Mouse (Mus musculus) kidney, embryonic 15.5 days (tissue): Measurements from ENCODE around the gene Nbeal1. TPM values are rescaled to one million over a fixed set of nuclear protein-coding genes. Genes with fewer than 3 reads are reported as not detected.
A peak's percentile ranks its signal among the peaks of the same experiment; 100 is the strongest.

Source experiments
- ATAC-seq: fragments of 200-750 bp; cut with Nextera tagmentation; replicated peaks from 2 replicates; pipeline ENCODE4 v1.8.0; 2017; ENCODE audit warnings: moderate TSS enrichment; ENCODE audit not compliant: low FRiP score
- H3K27ac ChIP-seq: fragments of 300-500 bp; sonication (generic); 2 replicates; pipeline ENCODE4 v1.5.1; 2015; ENCODE audit warnings: mild to moderate bottlenecking, inconsistent platforms
- H3K27me3 ChIP-seq: fragments of 300-500 bp; sonication (generic); 2 replicates; pipeline ENCODE4 v1.6.1; 2015; ENCODE audit warnings: inconsistent platforms
- H3K36me3 ChIP-seq: fragments of 300-500 bp; sonication (generic); 2 replicates; pipeline ENCODE4 v1.6.1; 2015; ENCODE audit warnings: inconsistent platforms
- H3K4me1 ChIP-seq: fragments of 300-500 bp; sonication (generic); 2 replicates; pipeline ENCODE4 v1.6.1; 2015; ENCODE audit warnings: inconsistent platforms
- H3K4me2 ChIP-seq: fragments of 300-500 bp; sonication (generic); 2 replicates; pipeline ENCODE4 v1.6.1; 2015; ENCODE audit warnings: moderate library complexity, mild to moderate bottlenecking, inconsistent platforms
- H3K4me3 ChIP-seq: fragments of 300-500 bp; sonication (generic); replicated peaks from 2 replicates; pipeline ENCODE4 v1.5.1; 2015; ENCODE audit warnings: mild to moderate bottlenecking, inconsistent platforms
- H3K9ac ChIP-seq: fragments of 300-500 bp; sonication (generic); 2 replicates; pipeline ENCODE4 v1.6.1; 2015; ENCODE audit warnings: mild to moderate bottlenecking, inconsistent platforms
- H3K9me3 ChIP-seq: fragments of 300-500 bp; sonication (generic); replicated peaks from 2 replicates; pipeline ENCODE4 v1.6.1; 2016; ENCODE audit warnings: inconsistent platforms
- WGBS: fragments of 180-500 bp; shearing (Covaris S2); methylation state at CpG from one replicate; pipeline ENCODE4 v1.1.7; 2015; ENCODE audit warnings: mixed read lengths; 5-methylcytosine and 5-hydroxymethylcytosine counted together
- polyA plus RNA-seq: library from polyadenylated mRNA; unstranded; fragments of >200 nt; fragmentation: Nextera tagmentation; extraction: Ambion mirVana; gene quantifications from 2 replicates; pipeline ENCODE4 v1.2.1, GENCODE M21; 2015

Nbeal1 gene
- polyA plus RNA-seq, 1 experiment from 2014 or later = 7.9 TPM

DNA sequence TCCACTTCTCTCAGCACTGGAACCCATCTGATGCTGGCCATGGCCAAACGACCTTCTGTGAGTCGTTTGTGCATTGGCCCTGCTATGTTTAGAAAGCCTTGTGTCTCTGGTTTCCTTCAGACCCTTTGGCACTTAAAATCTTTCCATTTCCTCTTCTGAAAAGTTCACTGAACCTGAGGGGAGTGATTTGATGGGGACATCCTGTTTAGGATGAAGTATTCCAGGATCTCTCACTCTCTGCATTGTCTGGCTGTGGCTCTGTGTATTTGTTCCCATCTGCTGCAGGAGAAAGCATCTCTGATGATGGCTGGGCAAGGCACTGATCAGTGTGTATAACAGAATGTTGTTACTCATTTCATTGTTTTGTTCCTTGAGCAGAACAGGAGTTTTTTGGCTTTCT lies 165.3 kb downstream of the Nbeal1 start:
- Histone ChIP-seq H3K4me1 (peaks cover 15% of the 10 kb centered on the region), H3K36me3 (peaks cover 10% of the 10 kb centered on the region), H3K4me2 (no peak overlapping the region), H3K9me3 (peaks cover 10% of the 10 kb centered on the region), H3K9ac (no peak overlapping the region), H3K27me3 (no peaks in the 10 kb centered on the region), H3K27ac (0 out of 2 replicates have a peak overlapping the region, but pooled peaks have one; percentile 52), H3K4me3 (no peak overlapping the region)
- no peak for ATAC-seq
- WGBS = 50% methylated on average over 2 of the region's 2 CpGs

DNA sequence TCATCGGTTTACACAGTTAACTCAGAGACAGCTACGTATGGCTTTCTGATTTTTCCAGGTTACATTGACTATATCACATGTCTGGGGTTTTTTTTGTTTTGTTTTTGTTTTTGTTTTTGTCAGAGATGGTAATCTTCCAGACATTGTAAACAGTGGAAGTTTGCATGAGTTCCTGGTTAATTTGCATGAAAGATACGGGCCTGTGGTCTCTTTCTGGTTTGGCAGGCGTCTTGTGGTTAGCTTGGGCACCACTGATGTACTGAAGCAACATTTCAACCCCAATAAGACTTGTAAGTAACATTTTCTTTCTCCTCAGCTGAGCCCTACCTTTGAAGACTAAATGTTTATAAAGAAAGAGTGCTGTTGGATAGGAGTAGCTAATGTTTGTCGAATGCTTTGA lies 172.4 kb downstream of the Nbeal1 start:
- WGBS = 92% methylated on average over 5 of the region's 5 CpGs
- H3K27me3 ChIP-seq = no peaks in the 10 kb centered on the region
- H3K36me3 ChIP-seq = peaks cover 46% of the 10 kb centered on the region
- no peak overlapping the region for H3K27ac ChIP-seq
- H3K4me1 ChIP-seq = no peaks in the 10 kb centered on the region
- no peak overlapping the region for H3K9ac ChIP-seq
- no peak for ATAC-seq
- H3K4me2 ChIP-seq = no peak overlapping the region
- no peak overlapping the region for H3K4me3 ChIP-seq
- peaks cover 10% of the 10 kb centered on the region for H3K9me3 ChIP-seq

DNA sequence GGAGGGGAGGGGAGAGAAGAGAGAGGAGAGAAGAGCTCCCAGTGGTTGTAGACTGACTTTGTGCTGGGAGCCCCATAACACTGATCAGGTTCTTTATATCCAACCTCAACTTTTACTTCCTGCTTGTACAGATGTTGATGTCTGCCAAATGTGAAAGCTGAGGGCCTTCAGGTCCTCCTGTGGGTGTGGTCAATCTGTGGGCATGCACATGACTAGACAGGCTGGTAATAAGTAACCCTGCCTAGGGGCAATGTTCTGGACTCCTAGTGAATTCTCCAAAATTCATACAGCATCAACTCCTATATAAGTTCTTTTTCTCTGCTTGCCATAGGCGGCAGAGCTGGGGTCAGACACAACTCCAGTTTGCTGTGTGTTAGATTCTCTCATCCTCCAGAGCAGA lies 181.2 kb downstream of the Nbeal1 start:
- peaks cover 42% of the 10 kb centered on the region for H3K36me3 ChIP-seq
- H3K9me3 ChIP-seq = no peaks in the 10 kb centered on the region
- H3K4me3 ChIP-seq = no peak overlapping the region
- H3K4me1 ChIP-seq = no peaks in the 10 kb centered on the region
- H3K4me2 ChIP-seq = no peak overlapping the region
- WGBS = 94% methylated on average over 1 of the region's 1 CpGs
- no peak for ATAC-seq
- no peak overlapping the region for H3K9ac ChIP-seq
- no peaks in the 10 kb centered on the region for H3K27me3 ChIP-seq
- no peak overlapping the region for H3K27ac ChIP-seq

DNA sequence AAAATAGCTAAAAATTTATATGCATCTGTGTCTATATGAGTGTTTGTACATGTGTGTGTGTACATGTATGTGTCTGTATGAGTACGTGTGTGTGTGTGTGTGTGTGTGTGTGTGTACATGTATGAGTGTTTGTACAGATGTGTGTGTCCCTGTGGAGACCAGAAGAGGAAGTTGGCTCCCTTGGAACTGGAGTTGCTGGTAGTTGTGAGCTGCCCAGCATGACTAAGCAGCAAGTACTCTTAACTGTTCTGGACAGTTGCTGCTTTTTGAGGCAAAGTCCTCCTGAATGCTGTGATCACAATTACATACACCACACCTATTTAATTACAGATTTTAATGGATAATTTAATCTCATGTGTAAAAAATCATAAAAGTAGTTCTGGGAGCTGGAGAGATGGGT lies 196.2 kb downstream of the Nbeal1 start:
- H3K36me3 ChIP-seq = peaks cover 81% of the 10 kb centered on the region
- no peaks in the 10 kb centered on the region for H3K9me3 ChIP-seq
- no peak overlapping the region for H3K4me2 ChIP-seq
- no peak for ATAC-seq
- no peaks in the 10 kb centered on the region for H3K27me3 ChIP-seq
- WGBS = 96% methylated on average over 1 of the region's 1 CpGs
- no peaks in the 10 kb centered on the region for H3K4me1 ChIP-seq
- no peak overlapping the region for H3K9ac ChIP-seq
- H3K27ac ChIP-seq = no peak overlapping the region
- H3K4me3 ChIP-seq = no peak overlapping the region

DNA sequence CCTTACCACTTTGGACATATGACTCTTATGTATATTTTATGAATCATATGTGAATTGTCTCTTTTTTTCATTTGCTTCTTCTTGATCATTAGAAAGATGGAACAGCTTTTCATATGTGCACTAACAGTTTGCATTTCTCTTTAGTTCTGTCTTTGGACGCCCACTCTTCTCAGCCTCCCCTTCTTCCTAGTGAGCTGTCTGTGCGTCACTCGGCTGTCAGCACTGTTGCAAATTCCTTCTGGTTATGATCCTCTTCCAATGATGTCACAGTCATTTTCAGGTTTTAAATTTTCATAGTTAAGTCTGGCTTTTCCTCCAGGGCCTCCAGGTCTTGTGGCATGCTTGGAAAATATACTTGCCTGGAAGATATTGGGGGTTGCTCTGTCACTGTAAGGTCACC lies 201.5 kb downstream of the Nbeal1 start:
- Histone ChIP-seq H3K4me1 (no peaks in the 10 kb centered on the region), H3K9me3 (no peaks in the 10 kb centered on the region), H3K27ac (no peak overlapping the region), H3K27me3 (no peaks in the 10 kb centered on the region), H3K36me3 (peaks cover 70% of the 10 kb centered on the region), H3K4me3 (no peak overlapping the region), H3K9ac (no peak overlapping the region), H3K4me2 (no peak overlapping the region)
- no peak for ATAC-seq
- WGBS = 93% methylated on average over 3 of the region's 3 CpGs

Other genes with a start within 250 kb of the Nbeal1 start
- 0.83 and 1.0 TPM in 2 replicates for gene Ica1l, start 137.4 kb upstream of the Nbeal1 start, polyA plus RNA-seq
- 6.9 and 7.6 TPM in 2 replicates for gene Carf, start 82.4 kb upstream of the Nbeal1 start, polyA plus RNA-seq
- gene Wdr12, start 82.0 kb upstream of the Nbeal1 start, polyA plus RNA-seq = 55.7 and 58.8 TPM in 2 replicates
- 34.1 and 36.3 TPM in 2 replicates for gene Cyp20a1, start 162.7 kb downstream of the Nbeal1 start, polyA plus RNA-seq
- 37.5 and 39.6 TPM in 2 replicates for gene Abi2, start 229.0 kb downstream of the Nbeal1 start, polyA plus RNA-seq